Mouse (Mus musculus): ENCODE results near the gene Myoc.

DNA sequence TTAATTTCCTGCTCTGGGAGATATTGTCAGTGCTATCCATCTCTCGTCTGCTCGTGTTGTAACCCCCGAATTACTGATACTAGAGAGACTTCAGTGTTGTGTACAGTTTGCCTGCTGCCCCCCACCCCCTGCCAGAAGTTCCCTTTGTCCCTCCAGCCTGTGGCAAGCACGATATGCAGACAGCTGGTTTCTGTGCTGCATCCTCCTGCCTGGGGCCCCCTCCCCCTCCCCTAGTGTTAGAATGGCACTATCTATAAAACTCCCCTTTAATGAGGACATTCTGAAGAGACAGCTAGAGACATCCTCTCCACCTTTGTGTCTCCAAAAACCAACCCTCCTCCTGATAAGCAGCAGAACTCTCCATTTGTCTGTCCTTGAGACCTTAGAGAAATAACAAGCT, 15.1 kb upstream of the Myoc start:
- TF ChIP-seq CTCF (IDR thresholded peaks at IDR 0.05; ENCODE audit: low read depth), result no peak
- TF ChIP-seq EP300 (optimal IDR thresholded peaks at IDR 0.05), result no peak

All from stomach, postnatal 0 days (tissue).